Mouse (Mus musculus): ENCODE data around the gene Spats2l. TPM values are rescaled to one million over a fixed set of nuclear protein-coding genes. Genes with fewer than 3 reads are reported as not detected.

The Spats2l gene
- polyA plus RNA-seq, 1 experiment: 0.76 TPM

DNA sequence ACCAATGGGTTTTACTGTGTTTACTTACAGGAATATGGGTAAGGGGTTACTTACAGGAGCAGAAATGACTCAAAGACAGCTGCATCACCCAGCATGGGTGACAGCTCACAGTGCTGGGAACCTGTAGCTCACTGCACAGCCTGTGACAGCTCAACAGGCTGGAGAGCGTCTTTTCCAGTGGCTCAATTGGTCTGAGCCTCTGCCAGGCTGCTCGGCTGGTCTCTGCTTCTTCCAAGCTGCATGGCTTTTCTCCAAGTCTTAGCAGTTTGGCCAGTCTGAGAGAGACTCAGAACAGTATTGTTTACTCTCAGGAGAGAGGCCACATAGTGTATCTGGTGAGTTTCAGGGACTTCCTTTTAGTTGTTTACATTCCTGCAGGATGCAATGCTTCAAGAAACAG lies 110.9 kb downstream of the Spats2l start:
- no peaks in the 10 kb centered on the region for H3K79me2 ChIP-seq (ENCODE audit: control insufficient read depth, insufficient read depth)

GRCm38 (mm10) chr1:57889803-57890202 lies 115.8 kb downstream of the Spats2l start:
- Histone ChIP-seq H3K36me3 (ENCODE audit: control insufficient read depth, insufficient read depth) (no peaks in the 10 kb centered on the region), H3K79me2 (ENCODE audit: control insufficient read depth, insufficient read depth) (no peaks in the 10 kb centered on the region), H3ac (ENCODE audit: control insufficient read depth, insufficient read length) (no peak overlapping the region), H3K4me2 (ENCODE audit: low read depth) (no peak overlapping the region), H3K27me3 (ENCODE audit: control insufficient read depth, insufficient read depth, insufficient read length) (peaks cover 3% of the 10 kb centered on the region), H3K4me3 (no peak overlapping the region)
- TF ChIP-seq POLR2A (IDR thresholded peaks at IDR 0.05; ENCODE audit: insufficient read length, low read depth) (no peak), USF1 (IDR thresholded peaks at IDR 0.05; ENCODE audit: low read depth) (no peak)

More for the DNA sequence above, 110.9 kb downstream of the Spats2l start:
- no peak overlapping the region for H3K4me3 ChIP-seq
- no peaks in the 10 kb centered on the region for H3K36me3 ChIP-seq (ENCODE audit: control insufficient read depth, insufficient read depth)
- TF ChIP-seq USF1 (IDR thresholded peaks at IDR 0.05; ENCODE audit: low read depth): no peak
- TF ChIP-seq TCF12 (IDR thresholded peaks at IDR 0.05; ENCODE audit: insufficient read depth, poor library complexity, severe bottlenecking): no peak
- no peak for TF ChIP-seq MYOG (IDR thresholded peaks at IDR 0.05; ENCODE audit: control insufficient read depth in 1 of 3, insufficient read depth in 1 of 3, insufficient read length in 2 of 3, low read depth in 2 of 3)
- no peak for TF ChIP-seq POLR2A (IDR thresholded peaks at IDR 0.05; ENCODE audit: insufficient read length, low read depth)
- TF ChIP-seq CEBPB (IDR thresholded peaks at IDR 0.05; ENCODE audit: insufficient read depth, poor library complexity, severe bottlenecking): no peak
- TF ChIP-seq MAX (IDR thresholded peaks at IDR 0.05; ENCODE audit: low read depth): no peak
- TF ChIP-seq POLR2AphosphoS2 (IDR thresholded peaks at IDR 0.05; ENCODE audit: insufficient read length, low read depth): no peak
- no peak for TF ChIP-seq TCF3 (IDR thresholded peaks at IDR 0.05; ENCODE audit: insufficient read length, low read depth)
- no peak for TF ChIP-seq E2F4 (IDR thresholded peaks at IDR 0.05; ENCODE audit: insufficient read depth)
- TF ChIP-seq REST (IDR thresholded peaks at IDR 0.05; ENCODE audit: insufficient read depth, insufficient read length): no peak
- TF ChIP-seq SRF (IDR thresholded peaks at IDR 0.05; ENCODE audit: control insufficient read depth, insufficient read length, low read depth): no peak
- no peak for TF ChIP-seq MYOD1 (IDR thresholded peaks at IDR 0.05; ENCODE audit: control insufficient read depth in 1 of 3, insufficient read length in 2 of 3, low read depth in 2 of 3)
- H3K27me3 ChIP-seq (ENCODE audit: control insufficient read depth, insufficient read depth, insufficient read length): no peaks in the 10 kb centered on the region
- no peak overlapping the region for H3ac ChIP-seq (ENCODE audit: control insufficient read depth, insufficient read length)
- no peak overlapping the region for H3K4me2 ChIP-seq (ENCODE audit: low read depth)

DNA sequence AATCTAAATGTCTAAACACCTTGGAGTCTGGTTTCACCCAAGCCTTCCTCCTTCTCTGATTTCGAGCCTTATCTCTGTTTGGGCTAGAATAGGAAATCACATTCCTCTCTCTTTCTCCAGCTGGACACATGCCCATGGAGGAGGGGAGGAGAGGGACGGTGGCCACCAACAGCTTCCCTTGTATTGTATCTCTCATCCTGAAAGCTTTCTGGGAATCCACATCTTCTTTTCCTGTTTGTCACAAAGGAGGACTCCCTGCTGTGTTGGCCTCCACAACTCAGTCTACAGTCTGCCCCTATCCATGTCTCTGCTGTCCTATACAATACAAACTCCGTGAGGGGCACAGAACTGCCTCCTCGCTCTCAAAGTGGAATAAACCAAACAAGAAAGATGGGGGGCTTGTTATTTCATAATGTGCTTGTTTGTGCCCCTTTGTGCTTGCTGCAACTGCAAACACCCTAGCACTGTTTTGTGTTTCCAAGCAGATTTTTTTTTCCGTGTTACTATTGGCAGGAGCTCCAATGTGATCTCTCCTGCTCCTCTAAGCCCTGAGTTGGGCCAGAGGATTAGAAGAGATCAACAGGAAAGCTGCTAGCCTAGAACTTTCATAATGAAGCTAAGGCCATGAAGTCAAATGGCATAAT lies 116.4 kb downstream of the Spats2l start:
- no peaks in the 10 kb centered on the region for H3K79me2 ChIP-seq (ENCODE audit: control insufficient read depth, insufficient read depth)
- H3K4me2 ChIP-seq (ENCODE audit: low read depth): no peak overlapping the region
- H3ac ChIP-seq (ENCODE audit: control insufficient read depth, insufficient read length): no peak overlapping the region
- peaks cover 3% of the 10 kb centered on the region for H3K27me3 ChIP-seq (ENCODE audit: control insufficient read depth, insufficient read depth, insufficient read length)
- no peak for TF ChIP-seq POLR2A (IDR thresholded peaks at IDR 0.05; ENCODE audit: insufficient read length, low read depth)
- no peak for TF ChIP-seq MYOD1 (IDR thresholded peaks at IDR 0.05; ENCODE audit: control insufficient read depth in 1 of 3, insufficient read length in 2 of 3, low read depth in 2 of 3)
- no peak for TF ChIP-seq MYOG (IDR thresholded peaks at IDR 0.05; ENCODE audit: control insufficient read depth in 1 of 3, insufficient read depth in 1 of 3, insufficient read length in 2 of 3, low read depth in 2 of 3)
- TF ChIP-seq TCF12 (IDR thresholded peaks at IDR 0.05; ENCODE audit: insufficient read depth, poor library complexity, severe bottlenecking): no peak
- no peak for TF ChIP-seq REST (IDR thresholded peaks at IDR 0.05; ENCODE audit: insufficient read depth, insufficient read length)
- TF ChIP-seq E2F4 (IDR thresholded peaks at IDR 0.05; ENCODE audit: insufficient read depth): no peak
- TF ChIP-seq USF1 (IDR thresholded peaks at IDR 0.05; ENCODE audit: low read depth): no peak
- no peak for TF ChIP-seq SRF (IDR thresholded peaks at IDR 0.05; ENCODE audit: control insufficient read depth, insufficient read length, low read depth)
- no peak for TF ChIP-seq TCF3 (IDR thresholded peaks at IDR 0.05; ENCODE audit: insufficient read length, low read depth)
- no peaks in the 10 kb centered on the region for H3K36me3 ChIP-seq (ENCODE audit: control insufficient read depth, insufficient read depth)
- H3K4me3 ChIP-seq: no peak overlapping the region

DNA sequence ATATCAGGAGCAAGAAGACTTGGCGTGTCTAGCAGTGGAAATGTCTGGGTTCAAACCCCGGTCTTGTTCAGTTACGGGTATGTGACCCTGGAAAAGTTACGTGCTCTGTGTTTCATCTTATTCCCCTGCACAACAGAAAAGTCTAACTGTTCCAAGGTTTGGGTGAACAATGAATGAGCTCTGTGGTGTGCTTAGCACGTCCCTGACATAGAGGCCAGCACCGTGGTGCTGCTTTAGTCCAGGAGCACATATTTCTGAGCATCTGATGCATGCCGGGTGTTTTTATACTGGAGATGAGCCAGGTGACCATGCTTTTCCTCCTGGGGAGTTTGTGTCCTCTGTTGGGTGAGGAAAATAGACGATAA lies 116.9 kb downstream of the Spats2l start:
- H3K36me3 ChIP-seq (ENCODE audit: control insufficient read depth, insufficient read depth): no peaks in the 10 kb centered on the region
- H3ac ChIP-seq (ENCODE audit: control insufficient read depth, insufficient read length): no peak overlapping the region
- H3K4me3 ChIP-seq: no peak overlapping the region
- peaks cover 3% of the 10 kb centered on the region for H3K27me3 ChIP-seq (ENCODE audit: control insufficient read depth, insufficient read depth, insufficient read length)
- no peak overlapping the region for H3K4me2 ChIP-seq (ENCODE audit: low read depth)
- no peaks in the 10 kb centered on the region for H3K79me2 ChIP-seq (ENCODE audit: control insufficient read depth, insufficient read depth)
- no peak for TF ChIP-seq CEBPB (IDR thresholded peaks at IDR 0.05; ENCODE audit: insufficient read depth, poor library complexity, severe bottlenecking)
- no peak for TF ChIP-seq MAX (IDR thresholded peaks at IDR 0.05; ENCODE audit: low read depth)
- TF ChIP-seq TCF12 (IDR thresholded peaks at IDR 0.05; ENCODE audit: insufficient read depth, poor library complexity, severe bottlenecking): no peak
- no peak for TF ChIP-seq POLR2AphosphoS2 (IDR thresholded peaks at IDR 0.05; ENCODE audit: insufficient read length, low read depth)
- no peak for TF ChIP-seq MYOD1 (IDR thresholded peaks at IDR 0.05; ENCODE audit: control insufficient read depth in 1 of 3, insufficient read length in 2 of 3, low read depth in 2 of 3)
- TF ChIP-seq MYOG (IDR thresholded peaks at IDR 0.05; ENCODE audit: control insufficient read depth in 1 of 3, insufficient read depth in 1 of 3, insufficient read length in 2 of 3, low read depth in 2 of 3): no peak

DNA sequence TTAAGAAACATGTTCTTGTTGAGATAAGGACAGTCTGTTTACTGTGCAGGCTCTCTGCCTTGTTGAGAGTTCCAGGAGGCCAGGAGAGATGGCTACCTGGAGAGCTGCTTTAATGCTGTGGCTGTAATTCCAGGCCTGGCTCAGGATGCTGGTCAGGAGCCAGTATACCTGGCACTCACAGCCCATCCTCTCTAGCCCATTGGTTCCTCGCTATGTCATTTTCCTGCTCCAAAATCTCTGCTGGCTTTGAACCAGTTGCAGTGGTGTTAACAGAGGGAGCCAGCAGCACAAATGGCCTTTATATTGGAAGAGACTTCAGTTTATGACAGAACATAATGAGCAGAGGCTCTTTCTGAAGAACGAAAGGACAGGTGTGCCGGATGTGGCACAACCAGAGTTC lies 127.5 kb downstream of the Spats2l start:
- TF ChIP-seq USF1 (IDR thresholded peaks at IDR 0.05; ENCODE audit: low read depth): no peak
- no peak for TF ChIP-seq CEBPB (IDR thresholded peaks at IDR 0.05; ENCODE audit: insufficient read depth, poor library complexity, severe bottlenecking)
- TF ChIP-seq MYOD1 (IDR thresholded peaks at IDR 0.05; ENCODE audit: control insufficient read depth in 1 of 3, insufficient read length in 2 of 3, low read depth in 2 of 3): no peak
- TF ChIP-seq SRF (IDR thresholded peaks at IDR 0.05; ENCODE audit: control insufficient read depth, insufficient read length, low read depth): no peak
- TF ChIP-seq POLR2AphosphoS2 (IDR thresholded peaks at IDR 0.05; ENCODE audit: insufficient read length, low read depth): no peak
- no peak for TF ChIP-seq TCF3 (IDR thresholded peaks at IDR 0.05; ENCODE audit: insufficient read length, low read depth)
- no peak for TF ChIP-seq MYOG (IDR thresholded peaks at IDR 0.05; ENCODE audit: control insufficient read depth in 1 of 3, insufficient read depth in 1 of 3, insufficient read length in 2 of 3, low read depth in 2 of 3)
- no peak for TF ChIP-seq E2F4 (IDR thresholded peaks at IDR 0.05; ENCODE audit: insufficient read depth)
- TF ChIP-seq TCF12 (IDR thresholded peaks at IDR 0.05; ENCODE audit: insufficient read depth, poor library complexity, severe bottlenecking): no peak
- TF ChIP-seq MAX (IDR thresholded peaks at IDR 0.05; ENCODE audit: low read depth): no peak
- no peak for TF ChIP-seq POLR2A (IDR thresholded peaks at IDR 0.05; ENCODE audit: insufficient read length, low read depth)
- no peak for TF ChIP-seq REST (IDR thresholded peaks at IDR 0.05; ENCODE audit: insufficient read depth, insufficient read length)
- H3K4me3 ChIP-seq: no peak overlapping the region
- no peaks in the 10 kb centered on the region for H3K27me3 ChIP-seq (ENCODE audit: control insufficient read depth, insufficient read depth, insufficient read length)
- no peaks in the 10 kb centered on the region for H3K79me2 ChIP-seq (ENCODE audit: control insufficient read depth, insufficient read depth)
- no peaks in the 10 kb centered on the region for H3K36me3 ChIP-seq (ENCODE audit: control insufficient read depth, insufficient read depth)
- H3ac ChIP-seq (ENCODE audit: control insufficient read depth, insufficient read length): no peak overlapping the region
- H3K4me2 ChIP-seq (ENCODE audit: low read depth): no peak overlapping the region
